Mouse (Mus musculus): ENCODE measurements around the gene Srsf11. TPM values are rescaled to one million over a fixed set of nuclear protein-coding genes. Genes with fewer than 3 reads are reported as not detected.

Srsf11 gene
- polyA plus RNA-seq, 1 experiment from 2014 or later = 287 TPM

- H3K4me2 ChIP-seq (ENCODE audit: low read length) = no peak overlapping the region
- H3K27ac ChIP-seq (replicated peaks; ENCODE audit: low read depth, low read length) = no peak overlapping the region
- DNase-seq = no peak
- no peak overlapping the region for H3K4me3 ChIP-seq (replicated peaks; ENCODE audit: low read depth, low read length)
- ATAC-seq (ENCODE audit: low FRiP score, low TSS enrichment) = no peak
- H3K9ac ChIP-seq (replicated peaks; ENCODE audit: low read length) = no peak overlapping the region
- peaks cover 45% of the 10 kb centered on the region for H3K36me3 ChIP-seq (ENCODE audit: control insufficient read depth, insufficient read depth, low read length)
- no peaks in the 10 kb centered on the region for H3K27me3 ChIP-seq (ENCODE audit: control insufficient read depth, insufficient read depth, low read length)
- no peaks in the 10 kb centered on the region for H3K9me3 ChIP-seq (ENCODE audit: control insufficient read depth, low read length)
- H3K4me1 ChIP-seq (ENCODE audit: control insufficient read depth, insufficient read depth, low read length) = no peaks in the 10 kb centered on the region
- 93% methylated on average over 5 of the region's 5 CpGs for WGBS
Measured at GRCm38 (mm10) chr3:158061811-158062523, 25.5 kb upstream of the Srsf11 start.

- Histone ChIP-seq H3K9ac (replicated peaks; ENCODE audit: low read length) (no peak overlapping the region), H3K36me3 (ENCODE audit: control insufficient read depth, insufficient read depth, low read length) (peaks cover 58% of the 10 kb centered on the region), H3K27me3 (ENCODE audit: control insufficient read depth, insufficient read depth, low read length) (no peaks in the 10 kb centered on the region), H3K27ac (replicated peaks; ENCODE audit: low read depth, low read length) (no peak overlapping the region), H3K9me3 (ENCODE audit: control insufficient read depth, low read length) (no peaks in the 10 kb centered on the region), H3K4me2 (ENCODE audit: low read length) (no peak overlapping the region), H3K4me3 (replicated peaks; ENCODE audit: low read depth, low read length) (no peak overlapping the region), H3K4me1 (ENCODE audit: control insufficient read depth, insufficient read depth, low read length) (no peaks in the 10 kb centered on the region)
- WGBS = 95% methylated on average over 2 of the region's 2 CpGs
- ATAC-seq (ENCODE audit: low FRiP score, low TSS enrichment) (no peak), DNase-seq (no peak)
Measured at GRCm38 (mm10) chr3:158060621-158061291, 24.3 kb upstream of the Srsf11 start.

GRCm38 (mm10) chr3:158049508-158049907 lies 13.1 kb upstream of the Srsf11 start:
- H3K9ac ChIP-seq (replicated peaks; ENCODE audit: low read length) = no peak overlapping the region
- peaks cover 20% of the 10 kb centered on the region for H3K36me3 ChIP-seq (ENCODE audit: control insufficient read depth, insufficient read depth, low read length)
- 91% methylated on average over 2 of the region's 2 CpGs for WGBS
- H3K4me1 ChIP-seq (ENCODE audit: control insufficient read depth, insufficient read depth, low read length) = no peaks in the 10 kb centered on the region
- H3K4me3 ChIP-seq (replicated peaks; ENCODE audit: low read depth, low read length) = no peak overlapping the region
- no peak overlapping the region for H3K27ac ChIP-seq (replicated peaks; ENCODE audit: low read depth, low read length)
- DNase-seq = peak; percentile 9
- H3K4me2 ChIP-seq (ENCODE audit: low read length) = no peak overlapping the region
- H3K27me3 ChIP-seq (ENCODE audit: control insufficient read depth, insufficient read depth, low read length) = no peaks in the 10 kb centered on the region
- no peaks in the 10 kb centered on the region for H3K9me3 ChIP-seq (ENCODE audit: control insufficient read depth, low read length)
- no peak for ATAC-seq (ENCODE audit: low FRiP score, low TSS enrichment)

- H3K4me1 ChIP-seq (ENCODE audit: control insufficient read depth, insufficient read depth, low read length) = 0 out of 2 replicates have a peak, but pooled peaks cover 8% of the 10 kb centered on the region
- no peak overlapping the region for H3K9ac ChIP-seq (replicated peaks; ENCODE audit: low read length)
- WGBS = 90% methylated on average over 2 of the region's 2 CpGs
- DNase-seq (no peak), ATAC-seq (ENCODE audit: low FRiP score, low TSS enrichment) (no peak)
- H3K4me3 ChIP-seq (replicated peaks; ENCODE audit: low read depth, low read length) = no peak overlapping the region
- peaks cover 3% of the 10 kb centered on the region; the same call in 1 of the 2 replicates for H3K36me3 ChIP-seq (ENCODE audit: control insufficient read depth, insufficient read depth, low read length)
- no peak overlapping the region for H3K4me2 ChIP-seq (ENCODE audit: low read length)
- no peaks in the 10 kb centered on the region for H3K27me3 ChIP-seq (ENCODE audit: control insufficient read depth, insufficient read depth, low read length)
- H3K9me3 ChIP-seq (ENCODE audit: control insufficient read depth, low read length) = no peaks in the 10 kb centered on the region
- no peak overlapping the region for H3K27ac ChIP-seq (replicated peaks; ENCODE audit: low read depth, low read length)
Measured at GRCm38 (mm10) chr3:158040755-158041154, 4.3 kb upstream of the Srsf11 start.

GRCm38 (mm10) chr3:158038106-158038505 lies 1.7 kb upstream of the Srsf11 start:
- WGBS = 90% methylated on average over 3 of the region's 3 CpGs
- H3K27me3 ChIP-seq (ENCODE audit: control insufficient read depth, insufficient read depth, low read length) = no peaks in the 10 kb centered on the region
- no peaks in the 10 kb centered on the region for H3K9me3 ChIP-seq (ENCODE audit: control insufficient read depth, low read length)
- H3K9ac ChIP-seq (replicated peaks; ENCODE audit: low read length) = no peak overlapping the region
- DNase-seq (no peak), ATAC-seq (ENCODE audit: low FRiP score, low TSS enrichment) (no peak)
- peaks cover 2% of the 10 kb centered on the region; the same call in 1 of the 2 replicates for H3K36me3 ChIP-seq (ENCODE audit: control insufficient read depth, insufficient read depth, low read length)
- H3K4me1 ChIP-seq (ENCODE audit: control insufficient read depth, insufficient read depth, low read length) = peaks cover 17% of the 10 kb centered on the region
- H3K4me3 ChIP-seq (replicated peaks; ENCODE audit: low read depth, low read length) = no peak overlapping the region
- no peak overlapping the region for H3K4me2 ChIP-seq (ENCODE audit: low read length)
- no peak overlapping the region for H3K27ac ChIP-seq (replicated peaks; ENCODE audit: low read depth, low read length)

GRCm38 (mm10) chr3:158035866-158036265 lies 573 bp downstream of the Srsf11 start:
- H3K4me3 ChIP-seq (replicated peaks; ENCODE audit: low read depth, low read length) = peak overlapping the region; percentile 93
- H3K27ac ChIP-seq (replicated peaks; ENCODE audit: low read depth, low read length) = peak overlapping the region; percentile 83
- peaks cover 24% of the 10 kb centered on the region for H3K4me1 ChIP-seq (ENCODE audit: control insufficient read depth, insufficient read depth, low read length)
- no peaks in the 10 kb centered on the region for H3K27me3 ChIP-seq (ENCODE audit: control insufficient read depth, insufficient read depth, low read length)
- peaks cover 2% of the 10 kb centered on the region; the same call in 1 of the 2 replicates for H3K36me3 ChIP-seq (ENCODE audit: control insufficient read depth, insufficient read depth, low read length)
- peak overlapping the region; percentile 85 for H3K4me2 ChIP-seq (ENCODE audit: low read length)
- ATAC-seq (ENCODE audit: low FRiP score, low TSS enrichment) = no peak
- H3K9me3 ChIP-seq (ENCODE audit: control insufficient read depth, low read length) = no peaks in the 10 kb centered on the region
- DNase-seq = no peak
- 3% methylated on average over 11 of the region's 11 CpGs for WGBS
- peak overlapping the region; percentile 91 for H3K9ac ChIP-seq (replicated peaks; ENCODE audit: low read length)

GRCm38 (mm10) chr3:158032106-158032505 lies 4.3 kb downstream of the Srsf11 start:
- Histone ChIP-seq H3K9me3 (ENCODE audit: control insufficient read depth, low read length) (no peaks in the 10 kb centered on the region), H3K4me2 (ENCODE audit: low read length) (peak overlapping the region; percentile 70), H3K4me1 (ENCODE audit: control insufficient read depth, insufficient read depth, low read length) (peaks cover 15% of the 10 kb centered on the region), H3K27ac (replicated peaks; ENCODE audit: low read depth, low read length) (peak overlapping the region; percentile 91), H3K4me3 (replicated peaks; ENCODE audit: low read depth, low read length) (peak overlapping the region; percentile 95), H3K27me3 (ENCODE audit: control insufficient read depth, insufficient read depth, low read length) (no peaks in the 10 kb centered on the region), H3K36me3 (ENCODE audit: control insufficient read depth, insufficient read depth, low read length) (peaks cover 2% of the 10 kb centered on the region; the same call in 1 of the 2 replicates), H3K9ac (replicated peaks; ENCODE audit: low read length) (peak overlapping the region; percentile 93)
- 7% methylated on average over 4 of the region's 4 CpGs for WGBS
- DNase-seq = no peak
- ATAC-seq (ENCODE audit: low FRiP score, low TSS enrichment) = no peak

- peak overlapping the region; percentile 93 for H3K9ac ChIP-seq (replicated peaks; ENCODE audit: low read length)
- DNase-seq (peak; percentile 98), ATAC-seq (ENCODE audit: low FRiP score, low TSS enrichment) (peak; percentile 92)
- H3K27ac ChIP-seq (replicated peaks; ENCODE audit: low read depth, low read length) = peak overlapping the region; percentile 91
- no peaks in the 10 kb centered on the region for H3K27me3 ChIP-seq (ENCODE audit: control insufficient read depth, insufficient read depth, low read length)
- H3K36me3 ChIP-seq (ENCODE audit: control insufficient read depth, insufficient read depth, low read length) = peaks cover 5% of the 10 kb centered on the region; the same call in 1 of the 2 replicates
- WGBS = under 1% methylated on average over 61 of the region's 61 CpGs
- H3K9me3 ChIP-seq (ENCODE audit: control insufficient read depth, low read length) = no peaks in the 10 kb centered on the region
- peak overlapping the region; percentile 70 for H3K4me2 ChIP-seq (ENCODE audit: low read length)
- H3K4me3 ChIP-seq (replicated peaks; ENCODE audit: low read depth, low read length) = peak overlapping the region; percentile 95
- H3K4me1 ChIP-seq (ENCODE audit: control insufficient read depth, insufficient read depth, low read length) = peaks cover 15% of the 10 kb centered on the region
Measured at GRCm38 (mm10) chr3:158031371-158031925, 5.0 kb downstream of the Srsf11 start.
